Mouse (Mus musculus): ENCODE data around the gene Bola2.

DNA sequence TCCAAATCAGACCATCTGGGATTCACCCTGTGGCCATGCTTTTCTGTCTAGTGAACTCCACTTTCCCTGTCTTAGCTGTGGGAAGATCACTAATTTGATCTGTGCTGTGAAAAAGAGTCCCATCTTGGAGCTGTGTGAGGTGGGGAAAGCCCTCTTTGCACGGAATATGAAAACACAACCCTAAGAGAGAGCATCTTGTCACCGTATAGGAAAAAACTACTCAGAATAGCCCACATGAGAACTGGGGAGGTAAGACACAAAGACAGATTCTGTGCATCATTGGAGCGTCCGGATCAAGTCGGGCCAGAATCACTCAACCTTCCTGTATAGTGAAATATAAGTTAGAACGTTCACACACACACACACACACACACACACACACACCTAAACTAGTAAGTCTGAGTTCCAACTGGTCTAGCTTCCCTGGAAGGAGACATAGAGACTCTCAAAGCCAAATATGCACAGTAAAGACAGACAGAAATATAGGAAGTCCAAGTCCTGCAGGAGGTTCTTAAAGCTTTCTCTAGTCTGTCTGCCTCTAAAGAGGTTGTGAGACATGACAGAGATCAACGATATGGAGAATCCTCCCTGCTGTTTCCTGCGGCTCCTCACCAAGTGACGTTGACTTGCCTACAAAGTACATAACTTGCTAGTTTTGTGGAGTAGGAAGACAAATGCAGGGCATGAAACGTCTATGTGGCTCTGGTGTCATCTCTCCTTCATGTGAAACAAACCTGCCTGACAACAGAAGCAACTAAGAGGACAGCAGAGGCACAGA, 13.2 kb downstream of the Bola2 start:
- no peak for TF ChIP-seq POLR2A (IDR thresholded peaks at IDR 0.05; ENCODE audit: borderline replicate concordance, insufficient read depth, low read length)
- no peak for TF ChIP-seq CTCF (IDR thresholded peaks at IDR 0.05; ENCODE audit: borderline replicate concordance, insufficient read depth, low read depth, low read length)

Measured in cerebellum, adult 2 months (tissue).